Mouse (Mus musculus) kidney, embryonic 14.5 days (tissue): ENCODE measurements around the gene Map4. TPM values are rescaled to one million over a fixed set of nuclear protein-coding genes. Genes with fewer than 3 reads are reported as not detected.
A peak's percentile ranks its signal among the peaks of the same experiment; 100 is the strongest.

Source experiments
- ATAC-seq: fragments of 200-750 bp; cut with Nextera tagmentation; 2 replicates; pipeline ENCODE4 v1.8.0; 2017; ENCODE audit warnings: moderate number of reproducible peaks, mild to moderate bottlenecking, moderate TSS enrichment, moderate library complexity; ENCODE audit not compliant: low FRiP score, low TSS enrichment
- H3K27ac ChIP-seq: fragments of 300-500 bp; sonication (generic); 2 replicates; pipeline ENCODE4 v1.5.1; 2014; ENCODE audit warnings: low read depth, mild to moderate bottlenecking, low read length, moderate library complexity, mixed read lengths
- H3K27me3 ChIP-seq: fragments of 300-500 bp; sonication (generic); 2 replicates; pipeline ENCODE4 v1.6.1; 2014; ENCODE audit warnings: mild to moderate bottlenecking, low read length; ENCODE audit not compliant: control insufficient read depth, insufficient read depth
- H3K36me3 ChIP-seq: fragments of 300-500 bp; sonication (generic); 2 replicates; pipeline ENCODE4 v1.6.1; 2014; ENCODE audit warnings: low read length, mixed read lengths; ENCODE audit not compliant: control insufficient read depth, insufficient read depth
- H3K4me1 ChIP-seq: fragments of 300-500 bp; sonication (generic); 2 replicates; pipeline ENCODE4 v1.6.1; 2014; ENCODE audit warnings: low read length, mixed read lengths; ENCODE audit not compliant: control insufficient read depth, insufficient read depth
- H3K4me2 ChIP-seq: fragments of 300-500 bp; sonication (generic); replicated peaks from 2 replicates; pipeline ENCODE4 v1.6.1; 2014; ENCODE audit warnings: low read depth, mild to moderate bottlenecking, low read length
- H3K4me3 ChIP-seq: fragments of 300-500 bp; sonication (generic); 2 replicates; pipeline ENCODE4 v1.5.1; 2014; ENCODE audit warnings: mild to moderate bottlenecking, low read length
- H3K9ac ChIP-seq: fragments of 300-500 bp; sonication (generic); 2 replicates; pipeline ENCODE4 v1.6.1; 2014; ENCODE audit warnings: low read depth, mild to moderate bottlenecking, low read length, moderate library complexity
- H3K9me3 ChIP-seq: fragments of 300-500 bp; sonication (generic); 2 replicates; pipeline ENCODE4 v1.6.1; 2016; ENCODE audit warnings: low read length; ENCODE audit not compliant: control insufficient read depth
- whole genome bisulfite sequencing: fragments of 180-500 bp; shearing (Covaris S2); extraction: QIAGEN DNeasy Blood & Tissue Kit; methylation state at CpG from one replicate; pipeline ENCODE4 v1.1.7; 2014; 5-methylcytosine and 5-hydroxymethylcytosine counted together
- polyA plus RNA-seq: library from polyadenylated mRNA; unstranded; fragments of >200 nt; fragmentation: Nextera tagmentation; extraction: Ambion mirVana; gene quantifications from 2 replicates; pipeline ENCODE4 v1.2.1, GENCODE M21; 2014

The Map4 gene
- polyA plus RNA-seq, 1 experiment from 2014 or later, result 54.6 TPM

DNA sequence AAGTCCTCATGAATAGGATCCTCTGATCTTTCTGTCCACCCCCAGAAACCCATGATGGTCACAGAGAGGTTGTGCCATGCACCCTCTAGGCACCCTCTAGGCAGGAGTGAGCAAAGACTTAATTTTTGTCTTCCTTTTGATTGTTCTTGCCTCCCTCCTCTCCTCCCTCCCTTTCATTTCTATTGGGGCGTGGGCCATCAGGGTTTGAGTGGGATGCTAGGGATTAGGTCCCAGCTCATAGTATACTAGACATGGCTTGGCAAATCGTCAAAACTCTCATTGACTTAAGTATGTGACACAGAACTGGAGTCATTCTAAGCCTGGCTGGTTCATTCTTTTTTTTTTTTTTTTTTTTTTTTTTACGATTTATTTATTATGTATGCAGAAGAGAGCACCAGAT lies 123.5 kb downstream of the Map4 start:
- Histone ChIP-seq H3K4me2 (no peak overlapping the region), H3K4me3 (no peak overlapping the region), H3K4me1 (peaks cover 13% of the 10 kb centered on the region), H3K27ac (no peak overlapping the region), H3K9ac (no peak overlapping the region), H3K9me3 (no peaks in the 10 kb centered on the region), H3K27me3 (no peaks in the 10 kb centered on the region), H3K36me3 (no peaks in the 10 kb centered on the region)
- 89% methylated on average over 3 of the region's 3 CpGs for WGBS
- ATAC-seq, result no peak

- no peak overlapping the region for H3K4me2 ChIP-seq
- no peaks in the 10 kb centered on the region for H3K36me3 ChIP-seq
- peaks cover 13% of the 10 kb centered on the region for H3K4me1 ChIP-seq
- no peak overlapping the region for H3K4me3 ChIP-seq
- no peaks in the 10 kb centered on the region for H3K9me3 ChIP-seq
- no peak overlapping the region for H3K27ac ChIP-seq
- no peaks in the 10 kb centered on the region for H3K27me3 ChIP-seq
- 85% methylated on average over 1 of the region's 1 CpGs for WGBS
- no peak overlapping the region for H3K9ac ChIP-seq
- no peak; the same call in 1 of the 2 replicates for ATAC-seq
These were observed 125.9 kb downstream of the Map4 start for GRCm38 (mm10) chr9:110057200-110057599.

DNA sequence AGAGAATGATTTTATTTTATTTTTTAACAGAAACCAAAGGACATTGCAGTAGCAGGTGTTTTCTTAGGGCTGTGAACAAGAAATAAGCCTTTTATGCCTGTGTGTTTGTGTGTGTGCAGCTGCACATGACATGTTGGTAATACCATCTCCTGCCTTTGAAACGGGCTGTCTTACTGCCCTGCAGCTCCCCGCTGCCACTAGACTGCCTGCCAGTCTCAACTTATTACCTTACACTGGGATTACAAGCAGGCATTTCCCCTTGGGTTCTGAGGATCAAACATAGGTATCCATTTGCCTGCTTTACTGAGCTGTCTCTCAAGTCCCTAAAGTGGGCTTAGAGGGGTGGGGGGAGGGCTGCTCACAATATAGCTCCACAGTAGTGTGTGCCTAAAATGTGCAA lies 129.5 kb downstream of the Map4 start:
- no peak overlapping the region for H3K4me2 ChIP-seq
- WGBS, result 70% methylated on average over 2 of the region's 2 CpGs
- H3K36me3 ChIP-seq, result peaks cover 4% of the 10 kb centered on the region; the same call in 1 of the 2 replicates
- H3K4me1 ChIP-seq, result peaks cover 5% of the 10 kb centered on the region; the same call in 1 of the 2 replicates
- H3K4me3 ChIP-seq, result no peak overlapping the region
- no peak overlapping the region for H3K27ac ChIP-seq
- ATAC-seq, result no peak
- H3K9me3 ChIP-seq, result no peaks in the 10 kb centered on the region
- H3K9ac ChIP-seq, result no peak overlapping the region
- H3K27me3 ChIP-seq, result no peaks in the 10 kb centered on the region

DNA sequence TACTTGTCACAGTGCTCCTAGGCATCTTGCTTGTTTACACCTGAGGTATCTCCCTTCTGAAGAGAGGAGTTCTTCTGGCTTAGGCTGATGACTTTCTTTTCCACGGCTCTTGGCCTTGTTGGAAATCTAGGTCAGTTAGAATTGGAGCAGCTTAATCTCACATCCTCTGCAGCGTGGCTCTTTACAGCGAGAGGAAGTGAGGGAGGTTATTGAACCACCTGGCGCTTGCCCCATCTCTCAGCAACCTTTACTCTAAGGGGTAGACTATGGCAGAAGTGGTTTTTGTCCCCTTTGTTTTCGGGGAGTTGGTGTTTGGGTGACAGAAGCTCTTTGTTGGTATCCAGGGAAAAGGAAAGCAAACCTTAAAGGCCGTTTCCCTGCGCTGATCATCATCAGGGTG lies 131.1 kb downstream of the Map4 start:
- Histone ChIP-seq H3K27ac (no peak overlapping the region), H3K4me2 (no peak overlapping the region), H3K9me3 (no peaks in the 10 kb centered on the region), H3K4me1 (no peaks in the 10 kb centered on the region), H3K27me3 (no peaks in the 10 kb centered on the region), H3K36me3 (peaks cover 12% of the 10 kb centered on the region), H3K9ac (no peak overlapping the region), H3K4me3 (no peak overlapping the region)
- WGBS, result 83% methylated on average over 7 of the region's 7 CpGs
- no peak for ATAC-seq

- Histone ChIP-seq H3K36me3 (peaks cover 16% of the 10 kb centered on the region), H3K9ac (no peak overlapping the region), H3K4me3 (no peak overlapping the region), H3K4me2 (no peak overlapping the region), H3K27ac (no peak overlapping the region), H3K27me3 (no peaks in the 10 kb centered on the region), H3K9me3 (no peaks in the 10 kb centered on the region), H3K4me1 (no peaks in the 10 kb centered on the region)
- no peak for ATAC-seq
- WGBS, result 86% methylated on average over 6 of the region's 6 CpGs
These were observed 131.6 kb downstream of the Map4 start for GRCm38 (mm10) chr9:110062861-110063260.

GRCm38 (mm10) chr9:110064641-110065040 lies 133.4 kb downstream of the Map4 start:
- no peak overlapping the region for H3K4me2 ChIP-seq
- H3K4me1 ChIP-seq, result no peaks in the 10 kb centered on the region
- peaks cover 34% of the 10 kb centered on the region for H3K36me3 ChIP-seq
- no peak overlapping the region for H3K4me3 ChIP-seq
- ATAC-seq, result no peak
- no peaks in the 10 kb centered on the region for H3K9me3 ChIP-seq
- no peak overlapping the region for H3K27ac ChIP-seq
- no peak overlapping the region for H3K9ac ChIP-seq
- no peaks in the 10 kb centered on the region for H3K27me3 ChIP-seq

GRCm38 (mm10) chr9:110068745-110069144 lies 137.5 kb downstream of the Map4 start:
- peaks cover 62% of the 10 kb centered on the region for H3K36me3 ChIP-seq
- H3K27ac ChIP-seq, result no peak overlapping the region
- no peaks in the 10 kb centered on the region for H3K9me3 ChIP-seq
- no peak overlapping the region for H3K4me2 ChIP-seq
- WGBS, result 83% methylated on average over 6 of the region's 6 CpGs
- H3K27me3 ChIP-seq, result no peaks in the 10 kb centered on the region
- no peak overlapping the region for H3K4me3 ChIP-seq
- H3K4me1 ChIP-seq, result no peaks in the 10 kb centered on the region
- H3K9ac ChIP-seq, result no peak overlapping the region
- ATAC-seq, result no peak

DNA sequence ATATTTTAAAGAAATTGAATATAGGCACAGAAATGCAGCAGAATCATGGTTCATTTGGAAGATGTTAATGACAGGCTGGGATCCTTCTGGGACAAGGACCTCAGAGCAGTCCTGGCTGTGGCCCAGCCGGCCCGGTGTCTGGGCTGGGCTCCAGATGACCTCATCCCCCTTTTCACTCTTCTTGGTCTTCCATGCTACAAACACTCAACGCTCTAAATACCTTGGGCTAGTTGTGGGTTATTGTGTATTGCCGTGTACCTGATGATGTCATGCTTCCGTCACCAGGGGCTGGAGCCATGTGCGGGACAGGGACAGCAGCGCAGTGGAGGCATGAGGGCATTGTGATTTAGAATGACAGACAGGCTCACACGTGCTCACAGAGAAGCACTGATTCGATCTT lies 139.1 kb downstream of the Map4 start:
- no peaks in the 10 kb centered on the region for H3K4me1 ChIP-seq
- peaks cover 72% of the 10 kb centered on the region for H3K36me3 ChIP-seq
- no peaks in the 10 kb centered on the region for H3K27me3 ChIP-seq
- WGBS, result 82% methylated on average over 9 of the region's 9 CpGs
- no peak overlapping the region for H3K9ac ChIP-seq
- H3K9me3 ChIP-seq, result no peaks in the 10 kb centered on the region
- H3K27ac ChIP-seq, result no peak overlapping the region
- H3K4me3 ChIP-seq, result no peak overlapping the region
- no peak for ATAC-seq
- no peak overlapping the region for H3K4me2 ChIP-seq

DNA sequence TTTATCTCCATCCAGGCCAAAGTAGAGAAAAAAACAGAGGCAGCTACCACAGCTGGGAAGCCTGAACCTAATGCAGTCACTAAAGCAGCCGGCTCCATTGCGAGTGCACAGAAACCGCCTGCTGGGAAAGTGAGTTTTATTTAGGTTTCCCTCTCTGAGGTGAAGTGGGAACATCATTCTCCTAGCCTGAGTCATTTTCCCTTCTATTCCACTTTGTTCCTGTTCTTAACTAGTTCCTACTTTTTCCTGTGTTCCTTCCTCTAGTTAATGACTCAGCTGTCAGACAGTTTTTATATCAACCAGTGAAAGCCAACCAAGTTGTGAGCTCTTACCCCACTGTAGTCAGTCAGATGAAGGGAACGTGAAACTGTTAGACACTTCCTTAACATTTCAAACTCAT lies 139.8 kb downstream of the Map4 start:
- 82% methylated on average over 4 of the region's 4 CpGs for WGBS
- Histone ChIP-seq H3K27ac (no peak overlapping the region), H3K4me2 (no peak overlapping the region), H3K4me3 (no peak overlapping the region), H3K9ac (no peak overlapping the region), H3K9me3 (no peaks in the 10 kb centered on the region), H3K27me3 (no peaks in the 10 kb centered on the region), H3K4me1 (no peaks in the 10 kb centered on the region), H3K36me3 (peaks cover 72% of the 10 kb centered on the region)
- no peak for ATAC-seq

GRCm38 (mm10) chr9:110071843-110072242 lies 140.6 kb downstream of the Map4 start:
- WGBS, result 7% methylated on average over 1 of the region's 1 CpGs
- Histone ChIP-seq H3K27ac (no peak overlapping the region), H3K4me2 (no peak overlapping the region), H3K4me1 (no peaks in the 10 kb centered on the region), H3K9ac (no peak overlapping the region), H3K9me3 (no peaks in the 10 kb centered on the region), H3K27me3 (no peaks in the 10 kb centered on the region), H3K4me3 (no peak overlapping the region), H3K36me3 (peaks cover 72% of the 10 kb centered on the region)
- ATAC-seq, result peak; percentile 62
